Mouse (Mus musculus): ENCODE measurements around the gene Smchd1. TPM values are rescaled to one million over a fixed set of nuclear protein-coding genes. Genes with fewer than 3 reads are reported as not detected.

The Smchd1 gene
- polyA plus RNA-seq, 1 experiment from 2014 or later = 39.3 TPM

GRCm38 (mm10) chr17:71309711-71310485 lies 165.2 kb downstream of the Smchd1 start:
- 12% methylated on average over 23 of the region's 23 CpGs for WGBS (ENCODE audit: insufficient replicate concordance)
- peak; percentile 30 for ATAC-seq (ENCODE audit: low read depth)

GRCm38 (mm10) chr17:71309141-71309540 lies 166.0 kb downstream of the Smchd1 start:
- Histone ChIP-seq H3K4me3 (replicated peaks) (peak overlapping the region; percentile 77; the same call in 1 of the 2 replicates), H3K27me3 (peaks cover 16% of the 10 kb centered on the region; the same call in 1 of the 2 replicates), H3K9ac (0 out of 2 replicates have a peak overlapping the region, but pooled peaks have one; percentile 42), H3K36me3 (no peaks in the 10 kb centered on the region), H3K4me1 (replicated peaks) (peaks cover 47% of the 10 kb centered on the region), H3K27ac (no peak overlapping the region; the same call in 1 of the 2 replicates), H3K4me2 (peak overlapping the region; percentile 95), H3K9me3 (replicated peaks) (no peaks in the 10 kb centered on the region)
- ATAC-seq (ENCODE audit: low read depth) = no peak
- DNase-seq = no peak
- WGBS (ENCODE audit: insufficient replicate concordance) = 60% methylated on average over 14 of the region's 14 CpGs

More at GRCm38 (mm10) chr17:71309711-71310485, 165.2 kb downstream of the Smchd1 start:
- Histone ChIP-seq H3K4me1 (replicated peaks) (peaks cover 47% of the 10 kb centered on the region), H3K4me3 (replicated peaks) (peak overlapping the region; percentile 77), H3K27me3 (peaks cover 16% of the 10 kb centered on the region; the same call in 1 of the 2 replicates), H3K4me2 (peak overlapping the region; percentile 95), H3K27ac (peak overlapping the region; percentile 47), H3K36me3 (no peaks in the 10 kb centered on the region), H3K9ac (peak overlapping the region; percentile 87), H3K9me3 (replicated peaks) (no peaks in the 10 kb centered on the region)
- DNase-seq = no peak

DNA sequence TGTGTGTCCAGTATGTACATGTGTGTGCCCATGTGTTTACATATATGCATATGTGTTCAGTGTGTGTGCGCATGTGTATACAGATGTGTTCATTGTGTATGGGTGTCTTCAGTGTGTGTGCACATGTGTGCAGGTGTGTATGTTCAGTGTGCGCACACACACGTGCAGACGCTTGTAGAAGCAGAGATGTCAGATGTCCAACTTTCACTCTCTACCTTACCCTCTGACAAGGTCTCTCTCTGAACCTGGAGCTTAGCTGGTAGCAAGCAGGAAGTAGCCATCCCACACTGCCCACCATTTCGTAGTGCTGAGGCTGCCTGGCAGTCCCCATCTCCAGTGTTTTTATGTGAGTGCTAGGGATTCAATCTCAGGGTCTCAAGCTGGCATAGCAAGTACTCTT lies 166.8 kb downstream of the Smchd1 start:
- peaks cover 47% of the 10 kb centered on the region for H3K4me1 ChIP-seq (replicated peaks)
- DNase-seq = no peak
- ATAC-seq (ENCODE audit: low read depth) = no peak

DNA sequence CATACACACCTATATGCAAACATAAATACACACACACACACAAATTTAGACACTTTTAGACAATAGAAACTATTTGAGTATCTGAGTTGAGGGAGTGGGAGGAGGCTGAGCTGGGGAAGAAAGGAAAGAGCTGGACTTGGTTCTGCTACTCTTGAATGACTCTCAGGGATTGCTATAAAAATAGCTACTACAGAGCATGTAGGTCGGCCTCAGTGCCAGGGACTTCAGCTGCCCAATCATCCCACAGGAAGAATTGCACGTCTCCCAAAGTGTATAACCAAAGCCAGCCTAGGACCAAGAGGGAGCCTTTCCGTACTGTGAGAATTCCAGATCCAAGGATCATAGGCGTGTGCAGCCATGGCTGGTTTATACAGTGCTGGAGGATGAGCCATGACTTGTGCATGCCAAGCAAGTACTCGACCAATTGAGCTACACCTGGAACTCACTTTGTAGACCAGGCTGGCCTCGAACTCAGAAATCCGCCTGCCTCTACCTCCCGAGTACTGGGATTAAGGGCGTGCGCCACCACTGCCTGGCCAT lies 167.8 kb downstream of the Smchd1 start:
- peaks cover 16% of the 10 kb centered on the region; the same call in 1 of the 2 replicates for H3K27me3 ChIP-seq
- no peak for DNase-seq
- no peak overlapping the region for H3K4me3 ChIP-seq (replicated peaks)
- no peak overlapping the region for H3K9ac ChIP-seq
- H3K27ac ChIP-seq = no peak overlapping the region
- peaks cover 47% of the 10 kb centered on the region for H3K4me1 ChIP-seq (replicated peaks)
- WGBS (ENCODE audit: insufficient replicate concordance) = 86% methylated on average over 10 of the region's 10 CpGs
- H3K36me3 ChIP-seq = no peaks in the 10 kb centered on the region
- H3K4me2 ChIP-seq = no peak overlapping the region
- H3K9me3 ChIP-seq (replicated peaks) = no peaks in the 10 kb centered on the region
- ATAC-seq (ENCODE audit: low read depth) = no peak

More for the DNA sequence above, 166.8 kb downstream of the Smchd1 start:
- Histone ChIP-seq H3K27ac (no peak overlapping the region; the same call in 1 of the 2 replicates), H3K36me3 (no peaks in the 10 kb centered on the region), H3K9me3 (replicated peaks) (no peaks in the 10 kb centered on the region), H3K9ac (no peak overlapping the region), H3K4me2 (no peak overlapping the region), H3K27me3 (peaks cover 16% of the 10 kb centered on the region; the same call in 1 of the 2 replicates), H3K4me3 (replicated peaks) (no peak overlapping the region)
- 79% methylated on average over 5 of the region's 5 CpGs for WGBS (ENCODE audit: insufficient replicate concordance)

DNA sequence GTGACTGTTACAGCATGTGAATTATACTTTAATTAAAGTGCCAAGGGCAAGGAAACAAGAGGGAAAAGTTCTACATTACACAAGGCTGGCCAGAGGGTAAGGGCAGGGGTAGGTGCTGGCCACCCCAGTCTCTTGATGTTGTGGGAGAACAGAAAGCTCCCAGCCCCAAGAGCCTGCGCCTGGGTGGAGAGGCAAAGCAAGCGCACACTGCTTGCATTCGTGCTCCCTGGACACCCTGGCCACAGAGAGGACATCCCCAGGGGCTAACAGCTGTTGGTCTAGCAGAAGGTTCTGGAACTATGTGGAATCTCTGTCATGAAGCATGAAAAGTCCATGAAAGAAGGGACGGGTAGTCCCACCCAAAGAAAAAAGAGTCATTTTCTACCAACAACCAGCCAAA lies 168.4 kb downstream of the Smchd1 start:
- Histone ChIP-seq H3K9ac (no peak overlapping the region), H3K4me2 (no peak overlapping the region), H3K9me3 (replicated peaks) (no peaks in the 10 kb centered on the region), H3K36me3 (0 out of 2 replicates have a peak, but pooled peaks cover 5% of the 10 kb centered on the region), H3K4me3 (replicated peaks) (no peak overlapping the region), H3K27me3 (peaks cover 16% of the 10 kb centered on the region; the same call in 1 of the 2 replicates), H3K4me1 (replicated peaks) (peaks cover 43% of the 10 kb centered on the region), H3K27ac (no peak overlapping the region)
- DNase-seq = no peak
- WGBS (ENCODE audit: insufficient replicate concordance) = 84% methylated on average over 4 of the region's 4 CpGs
- ATAC-seq (ENCODE audit: low read depth) = no peak

- ATAC-seq (ENCODE audit: low read depth) (no peak), DNase-seq (no peak)
- Histone ChIP-seq H3K36me3 (peaks cover 5% of the 10 kb centered on the region; the same call in 1 of the 2 replicates), H3K9me3 (replicated peaks) (no peaks in the 10 kb centered on the region), H3K27me3 (peaks cover 16% of the 10 kb centered on the region; the same call in 1 of the 2 replicates), H3K27ac (no peak overlapping the region), H3K4me2 (no peak overlapping the region), H3K4me3 (replicated peaks) (no peak overlapping the region), H3K9ac (no peak overlapping the region), H3K4me1 (replicated peaks) (peaks cover 36% of the 10 kb centered on the region)
- 79% methylated on average over 6 of the region's 6 CpGs for WGBS (ENCODE audit: insufficient replicate concordance)
Observed at GRCm38 (mm10) chr17:71306091-71306490, 169.1 kb downstream of the Smchd1 start.

GRCm38 (mm10) chr17:71303444-71303843 lies 171.7 kb downstream of the Smchd1 start:
- H3K27ac ChIP-seq = no peak overlapping the region
- H3K9ac ChIP-seq = no peak overlapping the region
- H3K27me3 ChIP-seq = no peaks in the 10 kb centered on the region
- no peak overlapping the region for H3K4me2 ChIP-seq
- H3K4me3 ChIP-seq (replicated peaks) = no peak overlapping the region
- peaks cover 9% of the 10 kb centered on the region for H3K36me3 ChIP-seq
- H3K9me3 ChIP-seq (replicated peaks) = no peaks in the 10 kb centered on the region
- peaks cover 13% of the 10 kb centered on the region for H3K4me1 ChIP-seq (replicated peaks)
- ATAC-seq (ENCODE audit: low read depth) = no peak
- DNase-seq = no peak
- WGBS (ENCODE audit: insufficient replicate concordance) = 79% methylated on average over 6 of the region's 6 CpGs

DNA sequence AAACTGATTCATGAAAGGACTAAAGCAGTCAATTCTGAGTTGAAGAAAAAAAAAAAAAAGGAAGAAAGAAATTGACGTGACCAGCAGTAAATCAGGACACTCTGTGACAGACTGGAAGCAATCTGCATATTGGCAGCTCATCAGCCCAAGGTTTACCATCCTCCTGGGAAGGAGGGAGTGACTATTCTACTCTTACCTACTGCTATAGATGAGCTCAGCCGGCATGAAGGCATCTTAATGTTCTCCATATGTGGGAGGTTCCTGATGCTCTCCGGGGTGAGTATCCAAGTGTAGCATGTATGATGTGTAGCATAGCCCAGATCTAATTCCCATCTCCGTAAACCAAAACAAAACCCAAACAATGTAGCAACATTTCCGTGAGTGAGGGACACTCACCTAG lies 173.7 kb downstream of the Smchd1 start:
- peaks cover 9% of the 10 kb centered on the region for H3K36me3 ChIP-seq
- ATAC-seq (ENCODE audit: low read depth) (no peak), DNase-seq (no peak)
- no peak overlapping the region for H3K4me2 ChIP-seq
- H3K9ac ChIP-seq = no peak overlapping the region
- peak overlapping the region; percentile 5; the same call in 1 of the 2 replicates for H3K27ac ChIP-seq
- no peaks in the 10 kb centered on the region for H3K27me3 ChIP-seq
- peaks cover 11% of the 10 kb centered on the region for H3K4me1 ChIP-seq (replicated peaks)
- no peak overlapping the region for H3K4me3 ChIP-seq (replicated peaks)
- no peaks in the 10 kb centered on the region for H3K9me3 ChIP-seq (replicated peaks)
- 67% methylated on average over 5 of the region's 5 CpGs for WGBS (ENCODE audit: insufficient replicate concordance)

DNA sequence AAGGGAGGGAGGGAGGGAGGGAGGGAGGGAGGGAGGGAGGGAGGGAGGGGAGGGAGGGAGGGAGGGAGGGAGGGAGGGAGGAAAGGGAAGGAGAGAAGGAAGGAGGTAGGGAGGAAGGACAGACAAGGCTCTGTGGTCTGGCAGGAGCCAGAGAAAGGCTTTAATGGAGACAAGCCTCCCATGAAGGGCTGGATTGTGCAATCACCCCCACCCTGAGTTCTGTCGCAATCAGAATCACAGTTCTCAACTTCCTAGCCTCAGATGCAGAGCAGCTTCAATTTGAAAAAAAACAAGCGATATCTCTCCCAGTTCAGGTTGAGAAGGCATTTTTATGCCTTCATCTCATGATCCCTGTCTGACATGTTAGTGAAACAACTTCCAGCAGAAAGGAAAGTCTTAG lies 174.8 kb downstream of the Smchd1 start:
- peaks cover 16% of the 10 kb centered on the region for H3K4me1 ChIP-seq (replicated peaks)
- no peak for ATAC-seq (ENCODE audit: low read depth)
- DNase-seq = no peak
- no peak overlapping the region; the same call in 1 of the 2 replicates for H3K27ac ChIP-seq
- H3K27me3 ChIP-seq = no peaks in the 10 kb centered on the region
- no peak overlapping the region for H3K4me3 ChIP-seq (replicated peaks)
- no peak overlapping the region for H3K9ac ChIP-seq
- no peak overlapping the region for H3K4me2 ChIP-seq
- WGBS (ENCODE audit: insufficient replicate concordance) = 51% methylated on average over 2 of the region's 2 CpGs
- H3K36me3 ChIP-seq = peaks cover 9% of the 10 kb centered on the region
- H3K9me3 ChIP-seq (replicated peaks) = no peaks in the 10 kb centered on the region

DNA sequence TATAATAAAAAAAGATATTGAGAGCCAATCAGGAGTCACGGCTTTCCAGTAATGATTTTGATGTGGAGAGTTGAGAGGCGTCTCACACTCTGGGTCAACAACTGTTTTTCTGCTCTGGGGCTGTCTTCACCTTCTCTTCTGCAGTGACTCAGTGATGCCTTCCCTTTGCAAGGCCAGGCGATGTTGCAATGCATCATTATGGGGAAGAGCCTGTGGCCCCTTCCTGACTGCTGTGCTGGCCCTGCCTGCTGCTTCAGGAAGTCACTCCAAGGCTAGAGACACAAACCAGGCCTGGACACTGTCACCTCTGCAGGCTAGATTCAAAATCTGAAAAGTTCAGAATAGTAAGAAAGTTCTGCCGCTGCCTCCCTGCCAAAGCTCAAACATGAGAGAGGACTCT lies 175.3 kb downstream of the Smchd1 start:
- Histone ChIP-seq H3K4me3 (replicated peaks) (no peak overlapping the region), H3K9me3 (replicated peaks) (no peaks in the 10 kb centered on the region), H3K9ac (no peak overlapping the region), H3K4me2 (no peak overlapping the region), H3K4me1 (replicated peaks) (peaks cover 20% of the 10 kb centered on the region), H3K27ac (0 out of 2 replicates have a peak overlapping the region, but pooled peaks have one; percentile 30), H3K36me3 (peaks cover 9% of the 10 kb centered on the region), H3K27me3 (no peaks in the 10 kb centered on the region)
- no peak for DNase-seq
- ATAC-seq (ENCODE audit: low read depth) = peak; percentile 40
- WGBS (ENCODE audit: insufficient replicate concordance) = 73% methylated on average over 4 of the region's 4 CpGs

DNA sequence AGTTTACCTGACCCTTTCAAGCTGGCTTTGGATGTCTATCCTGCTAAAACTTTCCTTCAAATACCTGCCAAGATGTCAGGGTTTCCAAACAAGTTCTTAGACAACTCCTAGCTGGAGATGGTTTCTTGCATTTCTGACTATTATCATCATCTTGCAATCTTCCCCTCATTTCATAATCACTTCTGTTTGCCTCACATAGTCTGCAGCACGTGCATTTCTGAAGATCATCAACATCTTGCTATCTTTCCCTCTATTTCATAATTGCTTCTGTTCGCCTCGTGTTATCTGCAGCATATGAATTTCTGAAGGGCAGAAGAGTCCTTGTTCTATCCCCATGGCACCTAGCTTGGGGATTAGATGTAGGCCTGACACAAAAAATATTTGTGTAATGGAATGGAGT lies 180.6 kb downstream of the Smchd1 start:
- Histone ChIP-seq H3K27me3 (no peaks in the 10 kb centered on the region), H3K4me1 (replicated peaks) (peaks cover 74% of the 10 kb centered on the region), H3K27ac (peak overlapping the region; percentile 97), H3K4me2 (no peak overlapping the region), H3K4me3 (replicated peaks) (no peak overlapping the region), H3K9me3 (replicated peaks) (no peaks in the 10 kb centered on the region), H3K9ac (0 out of 2 replicates have a peak overlapping the region, but pooled peaks have one; percentile 10), H3K36me3 (peaks cover 4% of the 10 kb centered on the region; the same call in 1 of the 2 replicates)
- no peak for ATAC-seq (ENCODE audit: low read depth)
- no peak for DNase-seq
- WGBS (ENCODE audit: insufficient replicate concordance) = 28% methylated on average over 3 of the region's 3 CpGs

Data from liver, embryonic 13.5 days (tissue).